ENCODE assay signal across 16 mouse cellular contexts in the genomic region with DNA sequence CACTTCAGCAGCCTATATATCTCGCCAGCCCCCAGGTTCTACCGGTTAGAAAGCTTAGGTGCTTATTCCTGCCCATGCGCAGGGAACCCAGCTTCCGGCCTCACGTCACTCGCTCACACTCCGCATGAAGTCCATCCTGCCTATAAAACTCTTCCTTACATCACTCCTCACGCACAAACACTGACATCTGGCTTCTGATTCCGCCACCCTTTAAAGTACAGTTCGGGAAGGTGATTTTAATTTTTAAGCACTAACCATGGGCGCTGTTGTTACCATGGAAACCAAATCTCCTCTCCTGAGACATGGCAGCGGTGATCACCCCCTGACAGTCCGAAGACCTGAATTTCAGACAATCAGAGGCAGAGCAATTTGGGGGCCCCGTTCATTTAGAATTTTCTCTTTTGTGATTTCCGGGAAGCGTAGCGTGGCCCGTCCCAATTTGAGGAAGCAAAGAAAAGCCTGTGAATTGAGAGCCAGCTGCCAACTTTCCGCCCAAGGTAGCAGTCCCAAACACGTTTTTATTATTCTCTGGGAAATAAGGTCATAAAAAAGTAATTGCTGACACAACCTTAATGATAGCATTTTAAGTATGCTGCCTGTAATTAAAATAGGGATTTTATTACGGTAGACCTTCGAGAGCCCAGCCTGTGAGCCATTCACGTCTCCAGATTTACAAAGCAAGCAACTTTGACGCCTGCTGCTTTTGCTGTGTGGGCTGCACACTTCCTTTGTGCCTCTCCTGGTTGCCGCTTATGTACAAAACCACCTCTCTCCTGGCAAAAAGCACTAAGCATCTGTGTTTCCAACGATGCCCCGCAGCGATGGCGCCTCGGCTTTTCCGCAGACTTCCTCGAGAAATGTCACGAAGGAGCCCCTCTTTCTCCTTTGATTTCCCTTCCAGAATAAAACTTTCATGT.
A peak's percentile ranks its signal among the peaks of the same experiment; 100 is the strongest.
DNase-seq lines count a peak whose midpoint lies in the region; ATAC-seq and TF ChIP-seq lines count a peak whose summit lies in the region.
"Had no signal": no experiment of that assay in that cellular context is flagged by ENCODE, and none has a peak within 500 bp of the region (broad histone marks: within the 10 kb centered on the region; RNA-seq: fewer than 3 reads in every experiment).

No protein-coding gene starts in this region.

- H3K4me2 ChIP-seq in forebrain, embryonic 13.5 days, result peak overlapping the region; percentile 38
- no peak overlapping the region for H3K4me2 ChIP-seq in forebrain, embryonic 12.5 days
- H3K4me2 ChIP-seq in neural tube, embryonic 11.5 days (ENCODE audit: low read depth), result no peak overlapping the region
- H3K4me2 ChIP-seq in limb, embryonic 14.5 days (replicated peaks; ENCODE audit: low read depth, low read length, severe bottlenecking), result peak overlapping the region; percentile 55

- no peaks in the 10 kb centered on the region for H3K27me3 ChIP-seq in forebrain, embryonic 13.5 days
- H3K27me3 ChIP-seq in forebrain, embryonic 12.5 days, result no peaks in the 10 kb centered on the region
- no peaks in the 10 kb centered on the region for H3K27me3 ChIP-seq in neural tube, embryonic 11.5 days (ENCODE audit: control insufficient read depth, insufficient read depth, low read length)
- H3K27me3 ChIP-seq in limb, embryonic 14.5 days (ENCODE audit: control insufficient read depth, insufficient read depth, low read length), result no peaks in the 10 kb centered on the region

- no peak overlapping the region for H3K4me3 ChIP-seq in forebrain, embryonic 13.5 days
- no peak overlapping the region for H3K4me3 ChIP-seq in forebrain, embryonic 12.5 days (replicated peaks)
- H3K4me3 ChIP-seq in neural tube, embryonic 11.5 days (ENCODE audit: low read depth, low read length), result no peak overlapping the region
- peak overlapping the region; percentile 30 for H3K4me3 ChIP-seq in limb, embryonic 14.5 days (replicated peaks; ENCODE audit: low read length)
- H3K4me3 ChIP-seq: myocyte had no signal

- no peak overlapping the region for H3K27ac ChIP-seq in forebrain, embryonic 13.5 days
- H3K27ac ChIP-seq in forebrain, embryonic 12.5 days, result no peak overlapping the region
- no peak overlapping the region for H3K27ac ChIP-seq in neural tube, embryonic 11.5 days (ENCODE audit: low read depth, low read length)
- H3K27ac ChIP-seq in limb, embryonic 14.5 days (replicated peaks; ENCODE audit: low read depth, low read length), result peak overlapping the region; percentile 9; the same call in 1 of the 2 replicates

- H3K36me3 ChIP-seq in forebrain, embryonic 13.5 days (ENCODE audit: poor library complexity, severe bottlenecking), result no peaks in the 10 kb centered on the region
- H3K36me3 ChIP-seq in forebrain, embryonic 12.5 days (replicated peaks), result no peaks in the 10 kb centered on the region
- H3K36me3 ChIP-seq in neural tube, embryonic 11.5 days (ENCODE audit: control insufficient read depth, insufficient read depth, low read length), result no peaks in the 10 kb centered on the region
- H3K36me3 ChIP-seq in limb, embryonic 14.5 days (ENCODE audit: control insufficient read depth, insufficient read depth, low read length), result no peaks in the 10 kb centered on the region
- H3K36me3 ChIP-seq: G1E had no signal

- TF ChIP-seq POLR2A in limb, embryonic 14.5 days (IDR thresholded peaks at IDR 0.05; ENCODE audit: borderline replicate concordance, extremely low read depth, insufficient read depth, insufficient read length), result no peak

- peaks cover 11% of the 10 kb centered on the region; the same call in 1 of the 2 replicates for H3K4me1 ChIP-seq in forebrain, embryonic 13.5 days
- peaks cover 9% of the 10 kb centered on the region for H3K4me1 ChIP-seq in forebrain, embryonic 12.5 days
- peaks cover 2% of the 10 kb centered on the region; the same call in 1 of the 2 replicates for H3K4me1 ChIP-seq in neural tube, embryonic 11.5 days (ENCODE audit: control insufficient read depth, insufficient read depth, low read length)
- H3K4me1 ChIP-seq in limb, embryonic 14.5 days (ENCODE audit: control insufficient read depth, insufficient read depth, low read length), result peaks cover 11% of the 10 kb centered on the region

- 0 out of 2 replicates have a peak, but pooled peaks have one; percentile 36 for ATAC-seq in forebrain, embryonic 13.5 days
- ATAC-seq in forebrain, embryonic 12.5 days (ENCODE audit: low FRiP score), result no peak
- 0 out of 2 replicates have a peak, but pooled peaks have one; percentile 9 for ATAC-seq in neural tube, embryonic 11.5 days (ENCODE audit: insufficient read depth, low FRiP score, low TSS enrichment)
- peak; percentile 79 for ATAC-seq in limb, embryonic 14.5 days (ENCODE audit: low FRiP score, low read depth)
- ATAC-seq in erythroid progenitor cell, adult 5-6 weeks (replicated peaks; ENCODE audit: low FRiP score, poor library complexity, severe bottlenecking), result no peak

- no peak overlapping the region for H3K9ac ChIP-seq in forebrain, embryonic 13.5 days
- H3K9ac ChIP-seq in forebrain, embryonic 12.5 days, result no peak overlapping the region
- H3K9ac ChIP-seq in neural tube, embryonic 11.5 days (ENCODE audit: low read length), result no peak overlapping the region
- peak overlapping the region; percentile 18; the same call in 1 of the 2 replicates for H3K9ac ChIP-seq in limb, embryonic 14.5 days (ENCODE audit: low read depth, low read length, severe bottlenecking)

- H3K9me3 ChIP-seq in forebrain, embryonic 13.5 days (replicated peaks), result no peaks in the 10 kb centered on the region
- H3K9me3 ChIP-seq in forebrain, embryonic 12.5 days, result no peaks in the 10 kb centered on the region
- no peaks in the 10 kb centered on the region for H3K9me3 ChIP-seq in neural tube, embryonic 11.5 days (ENCODE audit: control insufficient read depth, low read length)
- no peaks in the 10 kb centered on the region for H3K9me3 ChIP-seq in limb, embryonic 14.5 days (ENCODE audit: control insufficient read depth, low read length)

- WGBS in forebrain, embryonic 13.5 days, result 69% methylated on average over 33 of the region's 33 CpGs
- WGBS in forebrain, embryonic 12.5 days, result 79% methylated on average over 33 of the region's 33 CpGs
- 62% methylated on average over 33 of the region's 33 CpGs for WGBS in neural tube, embryonic 11.5 days
- 26% methylated on average over 33 of the region's 33 CpGs for WGBS in limb, embryonic 14.5 days

- no peak for DNase-seq in neural tube, embryonic 11.5 days (ENCODE audit: low spot score)
- no peak for DNase-seq in neural tube, embryonic 10.5 days (ENCODE audit: extremely low spot score, low spot score)
- peak; percentile 21 for DNase-seq in limb, embryonic 14.5 days (ENCODE audit: low spot score)
- DNase-seq in testis, postnatal 14 days (ENCODE audit: low spot score), result peak; percentile 7
- DNase-seq in embryo, embryonic 9.5 days (ENCODE audit: extremely low spot score), result no peak
- DNase-seq: cerebellum, adult 11 months; kidney, adult 8-10 months; liver; lung, postnatal 14 days; spleen, adult 18-20 months; thymus, postnatal 14 days had no signal

Comparison
In these comparisons a context has a peak if more than half of its experiments do, and no peak if none do; other contexts are left out.
1. ATAC-seq: peak in forebrain, embryonic 13.5 days (single experiment), neural tube, embryonic 11.5 days (single experiment) and limb, embryonic 14.5 days (single experiment); none in forebrain, embryonic 12.5 days (single experiment) and erythroid progenitor cell, adult 5-6 weeks (single experiment).
2. H3K4me2 ChIP-seq: peak in forebrain, embryonic 13.5 days (single experiment) and limb, embryonic 14.5 days (single experiment); none in forebrain, embryonic 12.5 days (single experiment) and neural tube, embryonic 11.5 days (single experiment).
3. DNase-seq: peak in limb, embryonic 14.5 days (single experiment) and testis, postnatal 14 days (single experiment); none in neural tube, embryonic 11.5 days (single experiment), neural tube, embryonic 10.5 days (single experiment) and embryo, embryonic 9.5 days (single experiment).